Mouse (Mus musculus): ENCODE results near the gene Herpud2.

DNA sequence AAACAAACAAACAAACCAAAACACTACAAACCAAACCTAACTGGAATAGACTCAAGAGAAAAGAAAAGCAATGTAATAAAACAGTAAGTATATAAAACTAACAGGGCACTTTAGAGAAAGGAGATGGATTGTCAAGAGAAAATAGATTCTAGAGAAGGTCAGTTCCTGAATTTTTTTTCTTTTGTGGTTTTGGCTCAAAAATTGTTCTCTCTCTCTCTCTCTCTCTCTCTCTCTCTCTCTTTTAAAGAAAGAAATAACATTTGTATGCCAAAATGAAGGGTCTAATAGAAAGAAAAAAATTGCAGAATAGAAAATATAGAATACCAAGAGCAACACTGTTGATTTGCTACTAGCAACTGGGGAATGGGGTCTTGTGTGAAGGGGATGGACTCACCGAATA is 12.7 kb downstream of the Herpud2 start:
- TF ChIP-seq POLR2A (IDR thresholded peaks at IDR 0.05; ENCODE audit: insufficient read depth, low read depth, low read length) = no peak
- TF ChIP-seq CTCF (IDR thresholded peaks at IDR 0.05; ENCODE audit: insufficient read depth, low read depth, low read length) = no peak
